Mouse (Mus musculus): Measurements from ENCODE around the gene Ss18l1. TPM values are rescaled to one million over a fixed set of nuclear protein-coding genes. Genes with fewer than 3 reads are reported as not detected.

Ss18l1 gene
- polyA plus RNA-seq, 1 experiment from 2014 or later: 25.0 TPM

GRCm38 (mm10) chr2:180020919-180021318 lies 21.4 kb upstream of the Ss18l1 start:
- WGBS: 84% methylated on average over 8 of the region's 8 CpGs
- H3K27ac ChIP-seq: no peak overlapping the region
- H3K36me3 ChIP-seq (replicated peaks): no peaks in the 10 kb centered on the region
- ATAC-seq (ENCODE audit: low FRiP score): no peak
- H3K9me3 ChIP-seq: no peaks in the 10 kb centered on the region
- no peak overlapping the region for H3K4me2 ChIP-seq
- no peak overlapping the region for H3K9ac ChIP-seq
- H3K4me1 ChIP-seq: peaks cover under 1% of the 10 kb centered on the region
- no peak overlapping the region for H3K4me3 ChIP-seq (replicated peaks)
- H3K27me3 ChIP-seq: peaks cover 60% of the 10 kb centered on the region

DNA sequence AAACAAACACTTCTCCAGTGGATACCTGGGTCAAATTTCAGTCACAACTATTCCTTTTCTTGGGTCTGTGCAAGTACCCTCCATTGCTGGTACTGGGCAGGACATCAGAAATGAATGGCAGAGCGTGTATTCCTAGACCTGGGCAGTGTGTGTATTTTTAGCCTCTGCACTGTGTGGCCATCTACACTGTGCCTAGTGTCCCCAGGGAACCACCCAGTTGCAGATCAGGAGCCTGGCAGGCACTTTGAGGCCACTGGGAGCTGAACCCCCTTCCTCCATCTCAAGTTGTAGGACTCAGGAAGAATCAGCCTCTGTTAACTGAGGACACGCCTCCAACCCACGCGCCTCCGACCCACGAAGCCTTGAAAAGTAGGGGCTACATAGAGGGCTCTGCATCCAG lies 19.6 kb upstream of the Ss18l1 start:
- Histone ChIP-seq H3K4me2 (no peak overlapping the region), H3K9me3 (no peaks in the 10 kb centered on the region), H3K27ac (no peak overlapping the region), H3K27me3 (peaks cover 55% of the 10 kb centered on the region), H3K4me1 (peaks cover 19% of the 10 kb centered on the region), H3K4me3 (replicated peaks) (no peak overlapping the region), H3K9ac (no peak overlapping the region), H3K36me3 (replicated peaks) (peaks cover under 1% of the 10 kb centered on the region)
- 71% methylated on average over 6 of the region's 6 CpGs for WGBS
- ATAC-seq (ENCODE audit: low FRiP score): no peak

DNA sequence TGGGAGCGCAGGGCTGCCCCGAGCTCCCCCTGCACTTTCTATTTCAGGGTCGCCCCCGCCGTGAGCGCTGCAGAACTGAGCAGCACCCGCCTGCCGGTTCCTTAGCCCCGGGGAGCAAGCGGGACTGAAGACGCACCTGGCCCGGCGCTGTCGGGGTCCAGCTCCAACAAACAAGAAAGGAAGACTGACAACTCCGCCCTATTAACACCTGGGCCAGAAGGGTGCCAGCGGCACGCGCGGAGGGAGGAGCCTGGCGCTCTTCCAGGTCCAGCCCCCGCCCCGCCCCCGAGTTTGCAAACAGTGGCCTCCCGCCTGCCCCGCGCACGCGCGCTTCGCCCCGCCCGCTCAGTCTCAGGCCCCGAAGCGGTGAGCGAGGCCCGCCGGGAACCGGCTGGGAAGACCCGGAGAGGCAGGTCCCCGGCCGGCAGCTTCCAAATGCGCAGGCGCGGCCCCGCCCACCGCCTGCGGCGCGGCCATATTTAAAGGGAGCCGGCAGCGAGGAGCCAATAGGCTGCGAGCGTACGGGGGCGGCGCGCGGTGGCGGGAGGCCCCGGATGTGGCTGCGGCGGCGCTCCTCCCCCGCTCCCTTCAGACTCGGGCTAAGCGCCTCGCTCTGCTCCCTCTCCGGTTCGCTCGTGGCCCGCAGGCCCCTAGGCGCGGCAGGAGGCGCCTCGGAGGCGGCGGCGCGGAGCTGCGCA lies 17.8 kb upstream of the Ss18l1 start, which contains the start of gene Lsm14b:
Gene Lsm14b, plus strand, starts transcription at position 587 of the 698 bp plus-strand sequence.
- Histone ChIP-seq H3K4me2 (peak within 1 kb of the TSS; percentile 91), H3K9ac (peak within 1 kb of the TSS; percentile 98), H3K27ac (peak within 1 kb of the TSS; percentile 96), H3K27me3 (peaks cover 43% of the 10 kb centered on the region), H3K4me1 (peaks cover 36% of the 10 kb centered on the region), H3K9me3 (no peaks in the 10 kb centered on the region), H3K36me3 (replicated peaks) (peaks cover 18% of the 10 kb centered on the region), H3K4me3 (replicated peaks) (peak within 1 kb of the TSS; percentile 97)
- peak; percentile 97 for ATAC-seq (ENCODE audit: low FRiP score)
- WGBS: under 1% methylated on average over 79 of the region's 80 CpGs

DNA sequence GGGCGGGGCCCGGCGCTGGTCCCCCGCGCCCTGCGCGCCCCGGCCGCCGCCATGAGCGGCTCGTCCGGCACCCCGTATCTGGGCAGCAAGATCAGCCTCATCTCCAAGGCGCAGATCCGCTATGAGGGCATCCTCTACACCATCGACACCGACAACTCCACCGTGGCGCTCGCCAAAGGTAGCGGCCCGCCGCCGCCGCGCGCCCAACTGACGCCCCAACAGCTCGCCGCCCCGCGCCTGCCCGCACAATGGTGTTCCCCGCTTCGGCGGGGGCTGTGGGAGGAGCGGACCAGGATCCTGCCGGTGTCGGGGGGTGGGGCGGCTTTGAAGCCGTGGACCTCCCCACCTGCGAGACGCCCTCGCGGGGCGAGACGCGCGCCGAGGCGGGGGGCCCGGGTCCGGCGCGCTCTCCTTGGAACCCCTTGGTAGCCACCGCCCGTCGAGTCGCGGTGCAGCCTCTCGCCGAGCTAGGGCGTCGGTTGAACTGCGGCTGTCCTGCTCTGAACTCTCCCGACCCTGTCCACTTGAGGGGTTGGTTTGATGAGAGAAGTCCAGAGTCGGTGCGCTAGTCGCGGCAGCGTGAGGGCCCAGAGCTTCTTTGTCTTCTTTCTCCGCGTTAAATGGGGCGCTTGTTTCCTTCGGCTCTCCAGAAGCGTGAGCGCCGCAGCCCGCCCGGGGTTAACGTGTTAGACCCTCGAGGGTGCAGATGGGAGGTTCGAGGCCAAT lies 17.0 kb upstream of the Ss18l1 start:
- WGBS: under 1% methylated on average over 84 of the region's 84 CpGs
- peaks cover 26% of the 10 kb centered on the region for H3K36me3 ChIP-seq (replicated peaks)
- ATAC-seq (ENCODE audit: low FRiP score): no peak; the same call in 1 of the 2 replicates
- H3K9me3 ChIP-seq: no peaks in the 10 kb centered on the region
- peak overlapping the region; percentile 96 for H3K27ac ChIP-seq
- H3K4me3 ChIP-seq (replicated peaks): peak overlapping the region; percentile 97
- H3K4me1 ChIP-seq: peaks cover 36% of the 10 kb centered on the region
- H3K27me3 ChIP-seq: peaks cover 35% of the 10 kb centered on the region
- H3K9ac ChIP-seq: peak overlapping the region; percentile 98
- peak overlapping the region; percentile 91 for H3K4me2 ChIP-seq

DNA sequence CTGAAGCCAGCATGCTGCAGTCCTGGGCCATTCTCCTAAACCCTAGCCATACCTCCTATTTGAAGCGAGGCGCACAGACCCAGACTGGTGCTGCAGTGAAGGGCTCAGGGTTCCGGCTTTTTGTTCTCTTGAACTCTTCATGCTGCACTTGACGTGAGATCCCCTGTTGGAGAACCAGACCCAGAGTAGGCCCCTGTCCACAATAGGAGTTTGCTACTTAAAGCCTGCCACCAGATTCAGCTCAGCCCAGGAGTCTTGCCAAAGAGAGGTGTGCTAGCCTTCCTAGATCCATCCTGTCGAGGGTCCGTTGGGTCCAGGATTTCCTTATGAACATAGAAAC lies 16.5 kb upstream of the Ss18l1 start:
- ATAC-seq (ENCODE audit: low FRiP score): no peak
- H3K36me3 ChIP-seq (replicated peaks): peaks cover 31% of the 10 kb centered on the region
- H3K4me1 ChIP-seq: peaks cover 36% of the 10 kb centered on the region
- H3K9me3 ChIP-seq: no peaks in the 10 kb centered on the region
- H3K9ac ChIP-seq: peak overlapping the region; percentile 98
- H3K27ac ChIP-seq: peak overlapping the region; percentile 96
- H3K4me3 ChIP-seq (replicated peaks): peak overlapping the region; percentile 97
- peak overlapping the region; percentile 91 for H3K4me2 ChIP-seq
- H3K27me3 ChIP-seq: peaks cover 30% of the 10 kb centered on the region
- WGBS: 7% methylated on average over 6 of the region's 6 CpGs

DNA sequence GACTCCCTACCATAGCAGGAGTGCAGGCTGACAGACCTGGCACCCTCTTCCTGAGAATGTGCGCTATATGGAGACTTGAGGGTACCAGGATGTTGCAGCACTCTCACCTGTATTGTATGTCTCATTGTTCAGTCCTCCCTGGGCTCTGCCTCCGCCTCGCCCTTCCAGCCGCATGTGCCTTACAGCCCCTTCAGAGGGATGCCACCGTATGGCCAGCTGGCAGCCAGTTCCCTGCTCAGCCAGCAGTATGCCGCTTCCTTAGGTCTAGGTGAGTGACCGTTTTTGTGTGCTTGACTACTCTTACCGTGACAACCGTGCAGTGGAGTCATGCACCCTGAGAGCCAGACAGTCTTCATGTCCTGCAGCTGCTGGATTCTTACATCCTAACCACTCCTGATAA lies 14.5 kb upstream of the Ss18l1 start:
- 91% methylated on average over 9 of the region's 9 CpGs for WGBS
- Histone ChIP-seq H3K27me3 (peaks cover 11% of the 10 kb centered on the region), H3K4me1 (peaks cover 36% of the 10 kb centered on the region), H3K9ac (peak overlapping the region; percentile 98), H3K27ac (no peak overlapping the region), H3K4me2 (peak overlapping the region; percentile 91), H3K9me3 (no peaks in the 10 kb centered on the region), H3K4me3 (replicated peaks) (peak overlapping the region; percentile 97), H3K36me3 (replicated peaks) (peaks cover 51% of the 10 kb centered on the region)
- no peak for ATAC-seq (ENCODE audit: low FRiP score)

- peaks cover 32% of the 10 kb centered on the region for H3K4me1 ChIP-seq
- no peak overlapping the region for H3K27ac ChIP-seq
- ATAC-seq (ENCODE audit: low FRiP score): no peak
- H3K9me3 ChIP-seq: no peaks in the 10 kb centered on the region
- H3K4me2 ChIP-seq: no peak overlapping the region
- no peak overlapping the region for H3K9ac ChIP-seq
- H3K27me3 ChIP-seq: no peaks in the 10 kb centered on the region
- WGBS: 93% methylated on average over 6 of the region's 6 CpGs
- peaks cover 85% of the 10 kb centered on the region for H3K36me3 ChIP-seq (replicated peaks)
- H3K4me3 ChIP-seq (replicated peaks): no peak overlapping the region
These were observed 11.0 kb upstream of the Ss18l1 start for GRCm38 (mm10) chr2:180031270-180031669.

GRCm38 (mm10) chr2:180032925-180033324 lies 9.4 kb upstream of the Ss18l1 start:
- Histone ChIP-seq H3K4me3 (replicated peaks) (no peak overlapping the region), H3K27ac (no peak overlapping the region), H3K4me2 (no peak overlapping the region), H3K9me3 (no peaks in the 10 kb centered on the region), H3K9ac (no peak overlapping the region), H3K27me3 (no peaks in the 10 kb centered on the region), H3K36me3 (replicated peaks) (peaks cover 99% of the 10 kb centered on the region), H3K4me1 (peaks cover 15% of the 10 kb centered on the region)
- WGBS: 92% methylated on average over 3 of the region's 3 CpGs
- no peak for ATAC-seq (ENCODE audit: low FRiP score)

DNA sequence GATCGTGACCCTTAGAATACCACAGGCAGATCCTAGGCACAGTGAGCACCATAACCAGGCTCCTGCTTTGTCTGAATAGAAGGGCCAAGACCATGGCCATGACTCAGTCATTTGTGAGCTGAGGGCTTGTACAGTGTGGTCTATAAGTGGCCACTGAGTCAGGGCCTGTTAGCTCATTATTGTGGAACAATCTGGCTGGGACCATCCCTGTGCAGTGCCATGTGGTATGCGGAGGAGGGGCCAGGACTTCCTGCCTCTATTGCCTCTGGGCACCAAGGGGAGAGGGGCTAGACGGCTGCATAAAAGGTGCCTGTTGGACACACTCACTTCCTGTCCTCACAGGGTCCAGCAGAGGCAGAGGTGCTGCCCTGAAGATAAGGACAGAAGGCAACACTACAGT lies 8.4 kb upstream of the Ss18l1 start:
- no peaks in the 10 kb centered on the region for H3K9me3 ChIP-seq
- peaks cover 99% of the 10 kb centered on the region for H3K36me3 ChIP-seq (replicated peaks)
- H3K27ac ChIP-seq: no peak overlapping the region
- WGBS: 68% methylated on average over 3 of the region's 3 CpGs
- peaks cover 5% of the 10 kb centered on the region; the same call in 1 of the 2 replicates for H3K4me1 ChIP-seq
- 0 out of 2 replicates have a peak, but pooled peaks have one; percentile 49 for ATAC-seq (ENCODE audit: low FRiP score)
- no peak overlapping the region for H3K4me2 ChIP-seq
- H3K9ac ChIP-seq: no peak overlapping the region
- no peak overlapping the region for H3K4me3 ChIP-seq (replicated peaks)
- no peaks in the 10 kb centered on the region for H3K27me3 ChIP-seq

DNA sequence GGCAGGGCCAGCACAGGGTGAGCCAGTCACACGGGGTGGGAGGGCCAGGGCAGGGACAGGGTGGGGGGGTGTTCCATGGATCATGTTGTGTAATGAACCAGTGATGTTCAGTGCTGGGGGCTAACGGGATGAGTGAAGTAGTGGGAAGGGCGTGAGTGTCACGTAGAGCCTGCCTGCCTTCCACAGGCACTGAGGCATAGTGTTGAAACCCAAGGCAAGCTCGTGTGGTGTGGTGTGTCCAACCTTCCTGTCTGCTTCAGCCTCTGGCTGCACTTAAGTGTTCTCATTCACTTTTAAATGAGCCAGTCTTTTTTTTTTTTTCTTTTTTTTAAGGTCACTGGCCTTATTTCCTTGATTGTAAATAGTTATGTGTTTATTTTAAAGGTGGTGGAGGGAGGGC lies 7.6 kb upstream of the Ss18l1 start:
- WGBS: 66% methylated on average over 5 of the region's 5 CpGs
- ATAC-seq (ENCODE audit: low FRiP score): no peak

GRCm38 (mm10) chr2:180040406-180040805 lies 1.9 kb upstream of the Ss18l1 start:
- no peak overlapping the region for H3K27ac ChIP-seq
- peaks cover 38% of the 10 kb centered on the region for H3K4me1 ChIP-seq
- peak overlapping the region; percentile 96 for H3K9ac ChIP-seq
- peak overlapping the region; percentile 91 for H3K4me3 ChIP-seq (replicated peaks)
- no peaks in the 10 kb centered on the region for H3K9me3 ChIP-seq
- peaks cover 38% of the 10 kb centered on the region for H3K36me3 ChIP-seq (replicated peaks)
- peak overlapping the region; percentile 66 for H3K4me2 ChIP-seq
- 66% methylated on average over 6 of the region's 6 CpGs for WGBS
- no peak for ATAC-seq (ENCODE audit: low FRiP score)
- H3K27me3 ChIP-seq: no peaks in the 10 kb centered on the region

More for the DNA sequence above, 7.6 kb upstream of the Ss18l1 start:
- Histone ChIP-seq H3K27me3 (no peaks in the 10 kb centered on the region), H3K27ac (no peak overlapping the region), H3K4me3 (replicated peaks) (no peak overlapping the region), H3K4me2 (no peak overlapping the region), H3K4me1 (peaks cover 4% of the 10 kb centered on the region; the same call in 1 of the 2 replicates), H3K36me3 (replicated peaks) (peaks cover 93% of the 10 kb centered on the region), H3K9ac (no peak overlapping the region), H3K9me3 (no peaks in the 10 kb centered on the region)

DNA sequence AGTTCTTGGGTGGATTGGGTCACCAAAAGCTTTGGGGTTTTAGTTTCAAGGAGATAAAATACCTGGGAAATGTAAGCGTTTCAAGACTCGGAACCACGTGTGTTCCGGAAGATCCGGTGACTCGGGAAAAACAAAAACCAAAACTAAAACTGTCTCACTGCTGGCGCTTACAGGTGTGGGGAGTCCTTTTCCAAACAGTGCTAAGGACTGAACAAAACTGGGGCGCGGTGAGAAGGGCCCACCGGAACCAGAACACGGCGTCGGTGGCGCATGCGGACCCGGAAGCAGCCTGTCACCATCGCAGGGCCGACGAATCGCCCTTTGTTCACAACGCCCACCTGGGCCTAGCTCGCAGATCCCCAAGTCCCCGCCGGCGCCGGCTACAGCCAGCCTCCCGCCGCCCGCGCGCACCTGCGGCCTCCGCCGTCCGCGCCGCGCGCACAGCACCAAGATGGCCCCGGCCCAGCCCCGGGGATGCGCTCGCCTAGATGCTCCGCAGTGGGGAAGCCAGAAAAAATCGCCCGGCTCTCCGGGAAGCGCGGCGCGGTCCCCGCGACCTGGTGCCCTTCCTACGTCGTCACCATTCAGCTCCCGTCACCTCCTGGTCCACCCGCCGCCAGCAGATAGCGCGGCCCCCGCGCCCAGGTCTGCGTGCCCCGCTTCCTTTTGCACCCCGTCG lies 593 bp upstream of the Ss18l1 start:
- Histone ChIP-seq H3K27ac (peak overlapping the region; percentile 98), H3K9me3 (no peaks in the 10 kb centered on the region), H3K36me3 (replicated peaks) (peaks cover 28% of the 10 kb centered on the region), H3K4me2 (peak overlapping the region; percentile 66), H3K9ac (peak overlapping the region; percentile 96), H3K4me3 (replicated peaks) (peak overlapping the region; percentile 91), H3K27me3 (no peaks in the 10 kb centered on the region), H3K4me1 (peaks cover 38% of the 10 kb centered on the region)
- WGBS: 1% methylated on average over 63 of the region's 66 CpGs
- peak; percentile 57 for ATAC-seq (ENCODE audit: low FRiP score)
